Mouse (Mus musculus): ENCODE results near the gene Twf2. TPM values are rescaled to one million over a fixed set of nuclear protein-coding genes. Genes with fewer than 3 reads are reported as not detected.

Gene Twf2
- polyA plus RNA-seq, 1 experiment from 2014 or later, result 57.5 TPM

DNA sequence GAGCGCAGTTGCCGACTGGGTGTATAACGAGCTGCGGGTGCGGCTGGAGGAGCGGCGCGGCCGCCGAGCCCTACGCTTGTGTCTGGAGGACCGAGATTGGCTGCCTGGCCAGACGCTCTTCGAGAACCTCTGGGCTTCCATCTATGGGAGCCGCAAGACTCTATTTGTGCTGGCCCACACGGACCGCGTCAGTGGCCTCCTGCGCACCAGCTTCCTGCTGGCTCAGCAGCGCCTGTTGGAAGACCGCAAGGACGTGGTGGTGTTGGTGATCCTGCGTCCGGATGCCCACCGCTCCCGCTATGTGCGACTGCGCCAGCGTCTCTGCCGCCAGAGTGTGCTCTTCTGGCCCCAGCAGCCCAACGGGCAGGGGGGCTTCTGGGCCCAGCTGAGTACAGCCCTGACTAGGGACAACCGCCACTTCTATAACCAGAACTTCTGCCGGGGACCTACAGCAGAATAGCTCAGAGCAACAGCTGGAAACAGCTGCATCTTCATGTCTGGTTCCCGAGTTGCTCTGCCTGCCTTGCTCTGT, 23.3 kb downstream of the Twf2 start:
- peak overlapping the region; percentile 70 for H3K4me2 ChIP-seq (ENCODE audit: low read length)
- no peaks in the 10 kb centered on the region for H3K36me3 ChIP-seq (ENCODE audit: control insufficient read depth, insufficient read depth, low read length)
- no peaks in the 10 kb centered on the region for H3K4me1 ChIP-seq (ENCODE audit: control insufficient read depth, insufficient read depth, low read length)
- H3K9me3 ChIP-seq (replicated peaks; ENCODE audit: control insufficient read depth, low read length), result no peaks in the 10 kb centered on the region
- no peak overlapping the region for H3K27ac ChIP-seq (ENCODE audit: low read depth, low read length)
- WGBS, result 4% methylated on average over 33 of the region's 34 CpGs
- H3K27me3 ChIP-seq (replicated peaks; ENCODE audit: control insufficient read depth, insufficient read depth, low read length), result peaks cover 5% of the 10 kb centered on the region; the same call in 1 of the 2 replicates
- H3K4me3 ChIP-seq (ENCODE audit: low read depth, low read length), result peak overlapping the region; percentile 32
- peak; percentile 58 for DNase-seq (ENCODE audit: low spot score)
- peak; percentile 74 for ATAC-seq
- peak overlapping the region; percentile 60 for H3K9ac ChIP-seq (ENCODE audit: low read length)

GRCm38 (mm10) chr9:106227790-106228429, 25.0 kb downstream of the Twf2 start:
- Histone ChIP-seq H3K36me3 (ENCODE audit: control insufficient read depth, insufficient read depth, low read length) (peaks cover 6% of the 10 kb centered on the region), H3K27ac (ENCODE audit: low read depth, low read length) (no peak overlapping the region), H3K9me3 (replicated peaks; ENCODE audit: control insufficient read depth, low read length) (no peaks in the 10 kb centered on the region), H3K9ac (ENCODE audit: low read length) (no peak overlapping the region), H3K4me1 (ENCODE audit: control insufficient read depth, insufficient read depth, low read length) (no peaks in the 10 kb centered on the region), H3K4me2 (ENCODE audit: low read length) (no peak overlapping the region), H3K27me3 (replicated peaks; ENCODE audit: control insufficient read depth, insufficient read depth, low read length) (peaks cover 5% of the 10 kb centered on the region; the same call in 1 of the 2 replicates), H3K4me3 (ENCODE audit: low read depth, low read length) (no peak overlapping the region)
- DNase-seq (ENCODE audit: low spot score), result no peak
- ATAC-seq, result no peak
- 59% methylated on average over 8 of the region's 8 CpGs for WGBS

DNA sequence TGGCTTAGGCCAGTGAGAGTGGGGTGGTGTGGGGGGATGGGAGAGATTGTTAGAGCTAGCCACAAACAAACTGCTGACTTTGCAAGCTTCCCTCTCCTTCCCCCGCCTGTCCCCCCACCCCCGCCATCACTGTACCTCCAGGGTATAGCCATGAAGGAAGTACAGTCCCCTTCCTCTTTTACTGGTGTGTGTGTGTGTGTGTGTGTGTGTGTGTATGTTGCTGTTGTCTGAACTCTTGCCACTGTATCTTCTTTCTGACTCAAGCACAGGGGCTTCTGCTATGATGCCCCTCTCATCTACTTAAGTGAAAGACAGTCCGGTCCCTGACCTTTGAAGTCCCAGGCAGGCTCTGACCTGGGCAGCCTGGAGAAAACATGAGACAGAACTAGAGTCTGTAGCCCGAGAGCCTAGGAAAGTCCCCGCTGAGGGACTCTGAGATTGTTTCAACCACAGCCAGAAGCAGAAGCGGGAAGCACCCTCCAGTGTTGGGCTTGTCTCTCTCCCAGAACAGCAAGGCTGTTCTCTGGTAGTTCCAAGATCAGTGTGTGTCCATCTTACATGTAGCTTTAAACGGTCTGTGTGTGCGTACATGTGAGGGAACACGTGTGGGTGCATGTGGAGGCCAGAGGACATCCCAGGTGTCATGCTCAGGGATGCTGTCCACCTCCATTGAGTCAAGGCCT, 27.3 kb downstream of the Twf2 start:
- Histone ChIP-seq H3K4me2 (ENCODE audit: low read length) (no peak overlapping the region), H3K4me1 (ENCODE audit: control insufficient read depth, insufficient read depth, low read length) (no peaks in the 10 kb centered on the region), H3K4me3 (ENCODE audit: low read depth, low read length) (no peak overlapping the region), H3K36me3 (ENCODE audit: control insufficient read depth, insufficient read depth, low read length) (peaks cover 28% of the 10 kb centered on the region), H3K9me3 (replicated peaks; ENCODE audit: control insufficient read depth, low read length) (no peaks in the 10 kb centered on the region), H3K9ac (ENCODE audit: low read length) (no peak overlapping the region), H3K27ac (ENCODE audit: low read depth, low read length) (no peak overlapping the region), H3K27me3 (replicated peaks; ENCODE audit: control insufficient read depth, insufficient read depth, low read length) (peaks cover 5% of the 10 kb centered on the region; the same call in 1 of the 2 replicates)
- ATAC-seq (no peak), DNase-seq (ENCODE audit: low spot score) (no peak)
- 86% methylated on average over 9 of the region's 9 CpGs for WGBS

- Histone ChIP-seq H3K4me3 (ENCODE audit: low read depth, low read length) (no peak overlapping the region), H3K27me3 (replicated peaks; ENCODE audit: control insufficient read depth, insufficient read depth, low read length) (0 out of 2 replicates have a peak, but pooled peaks cover 2% of the 10 kb centered on the region), H3K9ac (ENCODE audit: low read length) (no peak overlapping the region), H3K27ac (ENCODE audit: low read depth, low read length) (no peak overlapping the region), H3K36me3 (ENCODE audit: control insufficient read depth, insufficient read depth, low read length) (peaks cover 33% of the 10 kb centered on the region), H3K4me2 (ENCODE audit: low read length) (no peak overlapping the region), H3K9me3 (replicated peaks; ENCODE audit: control insufficient read depth, low read length) (no peaks in the 10 kb centered on the region), H3K4me1 (ENCODE audit: control insufficient read depth, insufficient read depth, low read length) (no peaks in the 10 kb centered on the region)
- DNase-seq (ENCODE audit: low spot score) (no peak), ATAC-seq (no peak)
- WGBS, result 64% methylated on average over 3 of the region's 3 CpGs
Observed at GRCm38 (mm10) chr9:106230734-106231106, 27.8 kb downstream of the Twf2 start.

- H3K4me3 ChIP-seq (ENCODE audit: low read depth, low read length), result no peak overlapping the region
- ATAC-seq (no peak), DNase-seq (ENCODE audit: low spot score) (no peak)
- no peak overlapping the region for H3K27ac ChIP-seq (ENCODE audit: low read depth, low read length)
- WGBS, result 82% methylated on average over 7 of the region's 7 CpGs
- H3K4me2 ChIP-seq (ENCODE audit: low read length), result no peak overlapping the region
- no peaks in the 10 kb centered on the region for H3K9me3 ChIP-seq (replicated peaks; ENCODE audit: control insufficient read depth, low read length)
- H3K36me3 ChIP-seq (ENCODE audit: control insufficient read depth, insufficient read depth, low read length), result peaks cover 37% of the 10 kb centered on the region
- H3K9ac ChIP-seq (ENCODE audit: low read length), result no peak overlapping the region
- no peaks in the 10 kb centered on the region for H3K4me1 ChIP-seq (ENCODE audit: control insufficient read depth, insufficient read depth, low read length)
- no peaks in the 10 kb centered on the region for H3K27me3 ChIP-seq (replicated peaks; ENCODE audit: control insufficient read depth, insufficient read depth, low read length)
Observed at GRCm38 (mm10) chr9:106231220-106231619, 28.3 kb downstream of the Twf2 start.

DNA sequence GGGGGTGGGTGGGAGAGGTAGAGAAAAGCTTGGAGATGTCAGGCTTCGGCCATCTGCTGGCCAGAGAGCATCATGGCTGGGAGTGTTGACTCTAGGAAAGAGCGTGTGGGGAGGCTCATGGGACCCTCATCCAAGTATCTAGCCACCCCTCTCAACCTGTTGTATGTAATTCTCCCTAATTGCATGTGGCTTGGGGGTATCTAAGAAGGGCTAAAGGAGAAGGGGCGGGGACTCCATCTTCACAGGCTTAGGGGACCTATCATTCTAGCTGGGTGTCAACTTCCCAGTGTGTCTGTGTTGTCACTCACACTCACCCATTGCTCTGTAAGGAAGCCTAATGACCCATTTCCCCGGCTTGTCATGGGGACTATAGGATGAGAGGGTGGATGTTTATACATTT, 28.9 kb downstream of the Twf2 start:
- no peak for DNase-seq (ENCODE audit: low spot score)
- 87% methylated on average over 4 of the region's 4 CpGs for WGBS
- Histone ChIP-seq H3K4me2 (ENCODE audit: low read length) (no peak overlapping the region), H3K27me3 (replicated peaks; ENCODE audit: control insufficient read depth, insufficient read depth, low read length) (no peaks in the 10 kb centered on the region), H3K27ac (ENCODE audit: low read depth, low read length) (no peak overlapping the region), H3K9ac (ENCODE audit: low read length) (no peak overlapping the region), H3K36me3 (ENCODE audit: control insufficient read depth, insufficient read depth, low read length) (peaks cover 43% of the 10 kb centered on the region), H3K9me3 (replicated peaks; ENCODE audit: control insufficient read depth, low read length) (no peaks in the 10 kb centered on the region), H3K4me1 (ENCODE audit: control insufficient read depth, insufficient read depth, low read length) (no peaks in the 10 kb centered on the region), H3K4me3 (ENCODE audit: low read depth, low read length) (no peak overlapping the region)
- no peak for ATAC-seq

- no peak for ATAC-seq
- Histone ChIP-seq H3K9ac (ENCODE audit: low read length) (no peak overlapping the region), H3K27ac (ENCODE audit: low read depth, low read length) (no peak overlapping the region), H3K4me2 (ENCODE audit: low read length) (no peak overlapping the region), H3K27me3 (replicated peaks; ENCODE audit: control insufficient read depth, insufficient read depth, low read length) (no peaks in the 10 kb centered on the region), H3K4me1 (ENCODE audit: control insufficient read depth, insufficient read depth, low read length) (no peaks in the 10 kb centered on the region), H3K36me3 (ENCODE audit: control insufficient read depth, insufficient read depth, low read length) (peaks cover 54% of the 10 kb centered on the region), H3K4me3 (ENCODE audit: low read depth, low read length) (no peak overlapping the region), H3K9me3 (replicated peaks; ENCODE audit: control insufficient read depth, low read length) (no peaks in the 10 kb centered on the region)
- 90% methylated on average over 3 of the region's 3 CpGs for WGBS
- no peak for DNase-seq (ENCODE audit: low spot score)
Observed at GRCm38 (mm10) chr9:106232956-106233355, 30.0 kb downstream of the Twf2 start.

- no peak overlapping the region for H3K4me2 ChIP-seq (ENCODE audit: low read length)
- no peaks in the 10 kb centered on the region for H3K27me3 ChIP-seq (replicated peaks; ENCODE audit: control insufficient read depth, insufficient read depth, low read length)
- peaks cover 64% of the 10 kb centered on the region for H3K36me3 ChIP-seq (ENCODE audit: control insufficient read depth, insufficient read depth, low read length)
- no peak for DNase-seq (ENCODE audit: low spot score)
- no peaks in the 10 kb centered on the region for H3K9me3 ChIP-seq (replicated peaks; ENCODE audit: control insufficient read depth, low read length)
- no peak overlapping the region for H3K4me3 ChIP-seq (ENCODE audit: low read depth, low read length)
- H3K27ac ChIP-seq (ENCODE audit: low read depth, low read length), result no peak overlapping the region
- ATAC-seq, result no peak
- WGBS, result 81% methylated on average over 6 of the region's 6 CpGs
- H3K4me1 ChIP-seq (ENCODE audit: control insufficient read depth, insufficient read depth, low read length), result no peaks in the 10 kb centered on the region
- H3K9ac ChIP-seq (ENCODE audit: low read length), result no peak overlapping the region
Observed at GRCm38 (mm10) chr9:106233953-106234352, 31.0 kb downstream of the Twf2 start.

DNA sequence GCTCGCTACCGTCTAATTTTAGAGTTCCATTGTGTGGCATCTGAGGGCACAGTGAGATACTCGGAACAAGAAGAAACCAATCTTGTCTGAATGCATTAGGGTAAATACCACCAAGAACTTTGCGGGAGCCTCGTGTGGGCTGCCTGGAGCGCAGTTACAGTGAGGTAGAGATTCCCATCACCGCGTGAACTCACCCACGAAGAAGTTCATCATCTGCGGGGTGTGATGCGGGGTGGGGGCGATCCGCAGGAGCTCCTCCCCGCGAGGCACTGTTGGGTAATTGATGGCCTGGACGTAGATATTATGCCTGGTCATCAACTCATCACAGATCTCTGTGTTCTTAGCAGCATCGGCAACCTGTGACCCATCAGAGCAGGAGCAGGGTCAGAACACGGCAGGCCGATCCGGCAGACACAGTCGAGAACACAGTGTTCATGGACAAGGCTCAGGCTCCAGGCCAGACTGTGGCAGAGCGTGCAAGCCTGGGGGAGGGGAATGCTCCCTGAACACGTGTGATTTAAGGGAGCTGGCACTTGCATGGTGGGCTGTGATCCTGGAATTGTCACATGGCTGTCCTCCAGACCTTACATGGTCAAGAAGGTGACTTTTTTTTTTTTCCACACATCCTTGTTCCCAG, 32.4 kb downstream of the Twf2 start:
- Histone ChIP-seq H3K4me3 (ENCODE audit: low read depth, low read length) (no peak overlapping the region), H3K27ac (ENCODE audit: low read depth, low read length) (no peak overlapping the region), H3K27me3 (replicated peaks; ENCODE audit: control insufficient read depth, insufficient read depth, low read length) (no peaks in the 10 kb centered on the region), H3K4me2 (ENCODE audit: low read length) (no peak overlapping the region), H3K4me1 (ENCODE audit: control insufficient read depth, insufficient read depth, low read length) (no peaks in the 10 kb centered on the region), H3K9ac (ENCODE audit: low read length) (no peak overlapping the region), H3K9me3 (replicated peaks; ENCODE audit: control insufficient read depth, low read length) (no peaks in the 10 kb centered on the region), H3K36me3 (ENCODE audit: control insufficient read depth, insufficient read depth, low read length) (peaks cover 77% of the 10 kb centered on the region)
- 93% methylated on average over 23 of the region's 23 CpGs for WGBS
- ATAC-seq (no peak), DNase-seq (ENCODE audit: low spot score) (no peak)

All from forebrain, embryonic 14.5 days (tissue).